Mouse (Mus musculus): ENCODE data around the gene Osm.

Osm gene

DNA sequence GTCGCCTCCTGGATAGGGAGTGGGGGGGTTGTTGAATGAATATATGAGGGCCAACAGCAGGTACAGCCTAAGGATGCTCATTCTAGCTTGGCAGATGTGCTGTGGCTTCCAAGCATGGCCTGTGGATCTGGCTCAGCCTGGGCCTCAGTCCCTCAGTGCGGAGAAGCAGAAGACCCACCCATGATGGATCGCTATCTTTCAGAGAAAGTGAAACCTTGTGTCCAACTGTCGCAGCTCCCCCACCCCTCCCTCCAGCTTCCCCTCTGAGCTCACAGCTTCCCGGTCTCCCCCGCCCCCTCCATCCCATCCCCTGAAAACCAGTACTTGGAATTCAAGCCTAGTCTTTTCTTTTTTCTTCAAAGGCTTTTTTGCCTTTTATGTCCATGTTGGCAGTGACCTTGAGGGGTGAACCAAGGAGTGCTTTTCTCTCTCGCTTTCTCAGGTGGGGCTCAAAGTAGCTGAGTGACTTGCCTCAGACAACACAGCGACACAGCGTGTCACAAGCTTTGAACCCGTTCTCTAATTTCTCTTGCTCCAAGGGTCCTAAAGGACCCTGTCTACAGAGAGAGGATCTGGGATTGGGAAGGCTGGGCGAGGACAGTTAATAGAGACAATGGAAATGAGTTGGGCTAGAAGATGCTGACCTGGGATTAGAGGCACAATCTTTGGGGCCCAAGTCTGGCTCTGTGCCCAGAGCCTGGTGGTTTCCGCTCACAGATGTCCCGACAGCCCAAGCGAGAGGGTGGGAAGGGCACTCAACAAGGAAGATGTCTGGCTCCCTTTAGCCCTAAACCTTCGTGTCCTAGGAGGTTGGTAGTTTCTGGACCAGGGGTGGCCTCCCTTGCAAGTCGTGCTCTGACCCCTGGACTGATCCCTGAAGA is at the start of gene Osm:
Gene Osm, plus strand, starts transcription at position 756 of the 881 bp plus-strand sequence.
- DNase-seq (ENCODE audit: low spot score), result no peak

DNA sequence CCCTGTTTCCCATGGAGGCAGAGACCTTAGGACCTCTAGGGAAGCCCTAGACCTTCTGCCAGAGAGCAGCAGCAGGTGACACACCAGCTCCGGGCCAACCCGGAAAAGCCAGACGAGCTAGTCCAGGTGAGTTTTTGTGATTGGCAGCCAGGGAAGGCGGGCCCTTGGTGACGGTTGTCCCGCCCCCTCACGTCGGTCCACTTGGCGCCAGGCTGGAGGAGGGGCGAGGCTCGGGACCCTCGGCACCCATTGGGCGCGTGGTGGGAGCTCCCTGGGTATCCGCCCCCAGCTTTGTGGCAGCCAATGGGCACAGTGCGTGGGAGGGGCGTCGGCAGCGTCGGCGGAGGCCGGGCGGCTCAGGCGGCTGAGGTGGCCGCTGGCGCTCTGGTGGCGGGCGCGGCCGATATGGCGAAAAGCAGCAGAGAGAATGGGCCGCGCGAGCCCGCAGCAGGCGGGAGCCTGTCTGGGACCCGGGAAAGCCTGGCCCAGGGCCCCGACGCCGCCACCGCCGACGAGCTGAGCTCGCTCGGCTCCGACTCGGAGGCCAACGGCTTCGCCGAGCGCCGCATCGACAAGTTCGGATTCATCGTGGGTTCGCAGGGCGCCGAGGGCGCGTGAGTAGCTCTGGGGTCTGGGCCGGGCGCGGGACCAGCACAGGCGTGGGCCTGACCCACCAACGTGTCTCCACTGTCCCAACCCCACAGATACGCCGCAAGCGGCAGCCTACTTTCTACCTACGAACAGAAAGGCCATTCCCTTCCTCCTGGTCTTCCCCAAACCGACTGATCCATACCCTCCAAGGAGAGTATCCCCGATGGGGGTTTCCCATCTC is 49.5 kb upstream of the Osm start, which contains the start of gene Tbc1d10a:
Gene Tbc1d10a, plus strand, starts transcription at position 304 of the 832 bp plus-strand sequence.
- DNase-seq (ENCODE audit: low spot score), result peak; percentile 97

DNA sequence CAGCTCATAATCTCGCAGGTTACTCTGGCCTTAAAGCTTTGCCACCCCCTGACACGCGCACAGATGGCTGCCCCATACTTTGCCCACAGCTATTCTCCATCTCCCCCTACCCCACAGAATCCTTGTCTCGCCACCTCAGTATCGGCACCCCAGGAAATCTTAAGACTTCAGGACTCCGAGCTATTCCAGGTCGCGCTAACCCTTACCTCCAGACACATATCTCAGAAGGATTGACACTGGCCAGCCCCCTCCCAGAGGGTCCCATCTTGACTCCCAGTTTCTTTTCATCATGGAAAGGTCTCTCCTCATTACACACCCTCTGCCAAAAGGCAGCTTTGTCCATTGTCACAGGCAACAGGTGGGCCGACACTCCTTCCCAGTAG is 48.9 kb upstream of the Osm start:
- no peak for DNase-seq (ENCODE audit: low spot score)

DNA sequence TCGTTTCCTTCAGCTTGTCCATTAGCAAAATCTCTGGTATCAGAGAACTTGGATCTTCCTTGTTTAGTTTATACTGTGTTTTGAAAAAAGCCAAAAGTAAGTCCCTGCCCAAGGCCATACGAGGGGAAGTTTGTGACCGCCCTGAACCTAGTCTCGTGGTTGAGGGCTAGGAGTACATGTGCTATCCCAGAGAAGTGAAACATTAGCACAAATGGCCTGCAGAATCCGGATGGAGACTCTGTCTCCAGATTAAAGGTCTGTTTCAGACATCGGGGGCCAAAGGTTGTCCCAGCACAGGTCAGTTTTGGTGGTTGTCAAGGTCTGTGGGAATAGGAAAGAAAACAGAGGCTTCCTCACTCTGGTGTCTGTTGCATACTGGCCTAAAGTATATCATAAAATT is 47.0 kb upstream of the Osm start:
- DNase-seq (ENCODE audit: low spot score), result no peak

DNA sequence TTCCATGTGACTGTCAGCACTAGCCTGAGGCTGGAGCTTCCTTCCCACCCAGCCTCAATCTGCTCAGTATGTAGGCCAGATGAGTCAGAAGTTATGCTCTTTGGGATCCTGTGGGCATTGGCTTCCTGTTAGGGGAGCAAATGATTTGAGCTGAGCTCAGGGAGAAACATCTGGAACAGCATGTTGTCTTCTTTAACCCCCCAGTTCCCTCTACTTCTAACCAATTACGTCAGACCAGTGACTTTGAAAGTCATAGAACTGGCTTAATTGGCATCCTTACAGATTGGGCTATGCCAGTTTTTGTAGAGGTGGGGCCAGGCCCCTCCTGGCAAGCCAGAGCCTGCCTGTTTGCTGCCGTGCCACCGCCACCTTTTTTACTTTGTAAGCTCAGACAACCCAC is 45.5 kb upstream of the Osm start:
- DNase-seq (ENCODE audit: low spot score), result no peak

DNA sequence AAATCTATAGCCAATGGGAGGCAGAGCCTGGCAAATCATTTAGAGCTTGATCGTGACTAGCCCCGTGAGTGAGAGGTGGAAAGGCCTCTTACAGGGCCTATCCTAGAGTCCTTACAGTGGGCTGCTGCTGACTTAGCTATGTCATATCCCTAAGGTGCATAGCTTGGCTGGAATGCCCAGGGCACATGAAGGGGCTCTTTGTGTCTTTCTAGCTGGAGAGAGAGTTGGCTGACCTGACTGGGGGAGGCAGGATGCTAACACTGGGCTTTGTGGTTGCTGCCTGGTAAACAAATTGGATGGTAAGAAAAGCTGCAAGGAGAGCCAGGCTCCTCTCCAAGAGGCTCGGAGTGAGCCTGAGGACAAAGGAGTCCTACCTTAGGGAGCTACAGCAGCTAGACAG is 43.5 kb upstream of the Osm start:
- no peak for DNase-seq (ENCODE audit: low spot score)

DNA sequence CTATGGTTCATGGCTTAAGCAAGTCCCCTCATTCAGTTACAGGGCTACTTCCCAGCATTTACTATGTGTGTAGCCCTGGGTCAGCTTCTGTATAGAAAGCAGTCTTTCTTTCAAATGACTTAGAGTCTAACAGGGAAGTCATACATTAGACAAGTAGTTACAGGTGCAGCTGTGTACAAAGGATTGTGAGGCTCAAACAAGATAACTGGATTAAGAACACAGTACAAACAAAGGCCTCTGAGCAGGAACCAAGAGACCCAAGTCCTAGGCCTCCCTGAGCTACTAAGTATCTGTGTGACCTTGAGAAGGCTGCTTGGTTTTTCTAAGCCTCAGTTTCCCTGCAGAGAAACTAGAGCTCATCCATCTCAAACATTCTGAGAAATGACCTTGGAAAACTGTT is 42.8 kb upstream of the Osm start:
- no peak for DNase-seq (ENCODE audit: low spot score)

DNA sequence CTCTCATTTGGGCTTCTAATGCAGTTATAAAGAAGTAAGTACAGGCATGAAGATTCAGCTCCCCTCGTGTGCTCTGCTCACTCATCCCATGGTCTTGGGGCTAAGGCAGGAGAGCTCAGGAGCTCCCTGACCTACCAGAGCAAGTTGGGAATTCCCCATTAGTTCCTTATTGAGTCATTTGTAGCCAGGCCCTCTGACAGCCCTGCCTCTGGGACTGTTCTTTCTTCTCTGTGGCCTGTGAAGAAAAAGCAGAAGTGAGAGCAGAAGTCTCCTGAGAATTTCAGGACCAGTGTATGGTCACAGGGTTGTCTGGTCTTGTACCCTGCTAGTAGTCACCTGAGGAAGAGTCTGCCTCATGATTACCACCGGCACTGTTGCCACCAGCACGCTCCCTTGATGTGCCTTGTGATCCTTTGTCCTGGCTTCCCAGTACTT is 40.6 kb upstream of the Osm start:
- DNase-seq (ENCODE audit: low spot score), result no peak

DNA sequence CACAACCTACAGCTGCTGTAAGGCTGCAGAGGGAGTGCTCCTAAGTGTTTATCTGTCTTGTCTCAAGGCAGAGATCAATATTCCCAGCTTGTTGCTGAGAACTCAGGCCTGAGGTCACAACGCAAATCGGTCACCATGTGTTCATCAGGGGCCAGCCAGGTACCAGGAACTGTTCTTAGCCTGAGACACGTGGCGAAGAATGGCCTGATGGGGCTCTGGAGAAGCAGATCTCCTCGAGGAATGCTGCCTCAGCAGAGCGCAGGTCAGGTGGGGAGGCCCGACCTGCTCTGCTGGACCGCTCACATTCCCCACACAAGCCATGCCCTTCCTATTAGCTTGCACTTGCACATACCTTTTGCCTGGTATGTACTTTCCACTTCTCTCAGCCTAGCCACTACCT is 39.6 kb upstream of the Osm start:
- DNase-seq (ENCODE audit: low spot score), result no peak

DNA sequence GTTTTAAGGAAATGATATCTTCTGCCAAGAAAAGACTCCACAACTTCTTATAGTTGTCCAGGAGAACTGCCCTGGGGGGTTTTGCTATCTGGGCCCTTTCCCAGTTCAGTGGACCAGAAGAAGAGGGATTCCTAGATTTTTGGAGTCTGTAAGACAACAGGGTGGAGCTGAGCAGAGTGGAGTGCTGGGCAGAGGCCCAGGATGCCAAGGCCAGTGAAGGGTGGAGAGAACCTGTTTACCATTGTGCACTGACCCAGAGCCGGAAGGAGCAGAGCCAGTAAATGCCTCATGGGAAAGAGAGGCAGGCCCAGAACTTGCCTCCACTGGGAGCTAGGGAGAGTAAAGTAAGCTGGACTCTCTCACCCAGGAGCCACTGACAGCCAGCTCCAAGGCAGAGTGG is 38.5 kb upstream of the Osm start:
- no peak for DNase-seq (ENCODE audit: low spot score)

DNA sequence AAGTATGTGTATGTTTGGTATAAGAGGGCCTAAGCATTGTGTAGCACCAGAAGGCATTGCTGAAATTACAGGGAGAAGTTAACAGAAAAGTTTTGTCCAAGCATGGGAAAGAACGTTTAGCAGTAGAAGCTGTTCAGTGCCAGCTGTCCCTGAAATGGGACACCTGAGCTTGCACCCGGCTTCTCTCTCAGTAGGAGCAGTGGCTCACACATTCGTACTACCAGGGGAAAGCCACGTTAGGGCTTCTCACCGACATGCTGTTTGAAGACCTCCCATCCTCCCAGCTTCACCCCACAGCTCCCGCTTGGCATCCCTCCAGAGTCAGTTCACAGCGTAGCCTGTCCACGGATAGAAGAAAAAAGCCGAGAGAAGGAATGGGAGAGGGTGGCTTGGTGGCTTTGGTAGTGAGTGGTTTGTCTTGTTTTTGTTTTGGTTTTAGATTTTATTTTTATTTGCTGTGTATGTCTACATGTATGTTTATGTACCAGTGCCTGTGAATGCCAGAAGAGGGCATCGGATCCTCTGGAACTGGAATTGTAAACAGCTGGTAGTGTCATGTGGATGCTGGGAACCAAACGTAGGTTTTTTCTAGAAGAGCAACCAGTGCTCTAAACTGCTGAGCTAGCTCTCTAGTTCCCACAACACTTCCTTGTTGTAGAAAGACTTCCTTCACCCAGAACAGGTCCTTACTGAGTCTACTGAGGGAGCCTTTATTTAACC is 34.1 kb upstream of the Osm start:
- no peak for DNase-seq (ENCODE audit: low spot score)

DNA sequence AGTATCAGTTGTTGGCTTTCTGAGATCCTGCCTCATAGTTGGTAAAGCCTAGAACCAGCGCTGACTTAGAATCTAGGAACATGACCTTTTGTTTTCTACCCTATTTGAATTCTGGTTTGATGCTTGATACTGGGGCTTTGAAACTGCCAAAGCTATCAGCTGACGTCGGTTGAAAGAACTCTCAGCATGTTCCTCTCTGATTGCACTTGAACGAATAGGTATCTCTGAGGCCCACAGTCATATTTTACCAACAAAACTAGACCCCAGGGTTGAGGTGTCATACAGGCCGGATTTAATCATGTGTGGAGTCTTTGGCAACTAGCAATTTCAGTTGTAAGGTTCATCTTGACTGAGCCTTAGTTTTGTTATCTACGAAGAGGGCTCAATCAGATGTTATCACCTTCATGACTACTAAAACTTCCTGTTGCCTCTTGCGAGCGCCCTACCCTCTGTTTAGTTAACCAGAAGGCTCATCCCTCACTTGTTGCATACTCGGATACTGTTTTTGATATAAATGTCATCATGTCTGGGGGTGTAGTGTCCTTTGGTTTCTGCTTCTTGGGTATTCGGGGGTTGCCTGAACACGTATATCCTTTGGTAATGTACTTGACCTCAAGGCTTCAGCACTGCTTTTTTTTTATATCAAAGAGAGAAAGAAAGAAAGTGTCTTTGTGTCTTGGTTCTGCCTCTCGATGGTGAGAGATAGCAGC is 33.1 kb upstream of the Osm start:
- no peak for DNase-seq (ENCODE audit: low spot score)

DNA sequence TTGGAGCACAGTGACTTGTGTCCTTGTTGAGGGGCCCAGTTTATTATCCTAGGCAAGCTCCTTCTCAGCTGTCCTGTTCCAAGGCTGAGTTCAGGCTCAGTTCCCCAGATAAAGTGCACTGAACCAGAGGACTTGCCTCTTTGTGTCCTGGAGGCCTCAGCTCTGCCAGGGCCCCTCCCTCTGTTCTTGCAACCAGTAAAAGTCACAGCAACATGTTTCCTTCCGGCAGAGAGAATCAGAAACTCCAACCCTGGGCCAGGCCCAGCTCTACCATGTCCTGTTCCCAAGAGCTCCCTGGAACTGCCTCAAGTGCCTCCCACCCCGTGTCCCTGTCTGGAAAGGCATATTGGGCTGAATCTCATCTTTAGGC is 32.5 kb upstream of the Osm start:
- no peak for DNase-seq (ENCODE audit: low spot score)

DNA sequence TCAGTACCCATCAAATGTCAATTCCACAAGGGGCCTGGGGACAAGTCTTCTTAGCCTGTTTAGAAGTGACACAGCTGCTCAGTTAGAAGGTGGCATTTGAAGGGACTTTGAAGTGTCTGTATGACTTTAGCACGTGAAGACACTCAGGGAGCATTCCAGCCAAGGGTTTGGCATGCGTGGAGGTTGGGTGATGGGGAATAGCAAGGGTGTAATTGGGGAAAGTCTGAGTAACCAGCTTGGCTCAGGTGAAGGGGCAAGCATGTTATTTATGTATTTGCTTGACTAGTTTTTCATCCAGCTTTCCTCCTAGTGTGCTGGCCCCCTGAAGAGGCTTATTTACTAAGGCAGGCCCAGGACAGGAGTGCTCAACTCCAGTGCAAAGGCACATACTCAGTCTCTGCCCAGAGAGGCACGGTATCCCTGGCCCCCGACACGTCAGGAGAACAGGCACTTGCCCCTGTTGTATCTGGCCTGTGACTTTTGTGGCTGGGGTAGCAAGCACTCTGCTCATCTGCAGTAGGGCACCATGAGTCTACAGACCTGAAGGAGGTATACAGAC is 31.0 kb upstream of the Osm start:
- DNase-seq (ENCODE audit: low spot score), result no peak

DNA sequence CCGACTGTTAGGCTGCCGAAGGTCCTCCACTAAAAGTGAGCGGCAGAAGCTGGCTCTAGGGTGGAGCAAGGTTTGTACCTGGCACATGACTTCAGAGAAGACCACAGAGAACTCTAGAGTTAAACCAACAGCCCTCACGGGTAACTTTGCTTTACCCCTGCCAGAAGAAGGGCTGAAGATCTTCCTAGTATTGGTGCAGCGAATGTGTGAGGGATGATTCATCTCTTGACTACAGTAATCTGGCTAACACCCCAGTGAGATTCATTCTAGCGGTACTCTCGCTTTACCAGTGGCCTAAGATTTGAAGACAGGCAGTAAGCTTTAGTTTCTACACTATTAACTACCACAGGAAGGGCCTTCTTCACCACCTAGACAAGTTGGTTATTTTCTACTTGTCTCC is 30.3 kb upstream of the Osm start:
- DNase-seq (ENCODE audit: low spot score), result no peak

DNA sequence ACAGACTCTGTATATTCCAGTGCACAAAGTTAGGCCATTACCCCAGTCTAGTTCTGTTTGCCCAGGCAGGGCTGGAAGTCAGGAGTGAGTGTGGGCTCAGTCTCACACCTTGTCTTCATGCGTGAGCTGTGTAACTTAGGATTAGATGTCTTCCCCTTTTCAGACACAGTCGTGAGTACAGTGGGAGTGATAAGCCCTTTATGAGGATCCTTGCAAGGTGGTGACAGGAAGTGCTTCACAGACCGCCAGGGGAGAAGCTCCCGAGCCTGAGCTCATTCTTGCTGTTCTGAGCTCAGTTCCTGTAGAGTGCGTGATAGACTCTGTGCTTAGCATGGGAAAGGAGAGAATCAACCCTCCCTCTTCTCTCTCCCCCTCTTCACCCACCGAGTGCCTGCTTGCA is 29.7 kb upstream of the Osm start:
- no peak for DNase-seq (ENCODE audit: low spot score)

DNA sequence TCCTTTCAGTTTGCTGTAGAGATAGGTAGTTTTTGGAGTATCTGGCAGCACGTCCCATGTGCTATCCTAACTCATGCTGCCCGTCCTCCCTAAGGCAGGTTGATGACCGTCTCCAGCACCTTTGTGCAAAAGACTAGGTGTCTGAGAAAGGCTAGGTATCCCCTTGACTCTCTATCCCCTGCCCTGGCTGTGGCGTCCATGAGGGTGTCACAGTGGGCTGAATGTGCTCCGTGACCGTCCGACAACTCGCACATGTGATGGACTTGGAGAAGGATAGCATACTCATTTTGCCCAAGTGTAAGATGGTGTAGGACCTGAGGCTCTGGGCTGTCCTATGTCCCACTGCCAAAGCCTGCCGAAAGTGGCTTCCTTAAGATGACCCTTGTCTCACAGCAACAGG is 28.6 kb upstream of the Osm start:
- DNase-seq (ENCODE audit: low spot score), result no peak

DNA sequence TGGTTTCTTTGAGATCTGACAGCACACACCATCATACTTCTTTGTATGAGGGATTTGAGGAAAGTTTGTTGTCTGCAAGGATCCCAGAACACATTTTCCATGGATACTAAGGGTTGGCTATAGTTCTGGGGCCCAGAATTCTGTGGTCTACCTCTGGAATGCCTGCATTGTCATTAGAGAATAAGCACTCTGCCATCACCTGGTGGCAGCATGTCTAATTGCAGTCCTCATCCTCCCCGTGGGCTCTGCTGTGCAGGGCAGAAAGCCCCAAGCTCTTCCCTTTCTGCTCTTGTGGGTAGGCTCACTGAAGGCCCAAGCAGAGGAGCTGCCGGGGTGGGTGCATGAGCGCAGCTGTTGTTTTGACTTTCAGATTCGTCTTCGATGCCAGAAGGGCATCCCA is 26.7 kb upstream of the Osm start:
- DNase-seq (ENCODE audit: low spot score), result no peak

DNA sequence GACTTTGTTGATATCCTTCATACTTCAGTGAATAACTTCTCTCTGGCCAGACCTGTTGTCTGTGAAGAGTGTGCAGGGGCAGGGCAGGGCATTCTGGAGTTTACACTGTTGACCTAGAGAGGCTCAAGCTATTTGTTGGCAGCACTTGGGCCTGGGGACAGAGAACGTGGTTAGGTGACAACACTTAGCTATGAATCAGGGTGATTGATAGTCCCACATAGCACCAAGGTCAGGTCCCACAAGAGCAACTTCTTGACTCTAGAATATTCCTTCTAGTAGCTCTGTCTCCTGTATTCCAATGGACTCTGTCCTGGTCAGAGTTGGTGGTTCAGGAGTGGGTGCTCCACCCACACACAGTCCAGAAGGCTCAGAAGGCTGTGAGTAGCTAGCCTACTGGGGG is 25.4 kb upstream of the Osm start:
- DNase-seq (ENCODE audit: low spot score), result no peak

DNA sequence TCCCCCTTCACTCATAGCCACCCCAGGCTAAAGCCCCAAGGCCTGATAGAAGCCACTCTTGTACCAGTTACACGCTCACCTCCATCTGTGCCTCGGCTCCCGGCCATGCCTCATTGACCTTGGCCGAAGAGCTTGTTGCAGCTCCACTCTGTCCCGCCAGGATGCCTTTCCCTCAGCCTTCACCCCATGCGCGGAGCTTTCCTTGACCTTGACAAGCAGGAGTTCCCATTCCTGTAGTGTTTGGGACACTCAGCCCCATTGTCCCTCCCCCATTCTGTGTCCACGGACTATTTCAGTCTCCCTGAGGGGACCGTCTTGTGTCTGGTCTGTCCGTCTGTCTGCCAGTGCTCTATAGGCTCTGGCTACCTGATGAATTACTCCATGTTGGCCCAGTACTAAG is 23.1 kb upstream of the Osm start:
- no peak for DNase-seq (ENCODE audit: low spot score)

DNA sequence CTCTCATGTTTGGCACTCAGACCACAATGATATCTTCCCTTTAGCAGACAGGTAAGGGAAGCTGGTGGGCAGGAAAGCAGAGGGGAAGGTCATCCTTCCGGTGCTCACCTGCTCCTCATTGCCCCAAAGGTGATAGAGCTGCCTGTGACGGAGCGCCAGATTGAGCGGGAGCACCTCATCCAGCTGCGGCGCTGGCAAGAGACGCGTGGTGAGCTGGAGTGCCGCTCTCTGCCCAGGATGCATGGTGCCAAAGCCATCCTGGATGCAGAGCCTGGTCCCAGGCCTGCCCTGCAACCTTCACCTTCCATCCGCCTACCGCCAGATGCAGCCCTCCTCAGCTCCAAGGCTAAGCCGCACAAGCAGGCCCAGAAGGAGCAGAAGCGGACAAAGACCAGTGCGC is 21.6 kb upstream of the Osm start:
- DNase-seq (ENCODE audit: low spot score), result no peak

DNA sequence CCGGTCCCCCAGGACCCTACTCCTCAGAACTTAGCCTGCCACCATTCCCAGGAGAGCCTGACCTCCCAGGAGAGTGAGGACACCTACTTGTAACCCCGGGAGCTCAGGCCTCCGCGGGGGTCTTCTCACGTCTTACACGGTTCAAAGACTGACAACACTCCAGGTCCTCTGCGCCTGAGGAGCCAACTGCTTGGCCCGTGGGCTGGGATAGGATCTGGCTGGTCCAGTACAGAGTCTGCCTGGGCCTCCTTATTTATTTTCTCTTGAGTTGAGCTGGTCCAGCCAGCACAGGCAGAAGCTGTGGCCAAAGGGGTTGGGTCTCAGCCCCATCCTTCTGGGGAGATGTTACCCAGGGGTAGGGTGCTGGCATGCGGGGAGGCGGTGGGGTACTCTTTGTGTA is 21.2 kb upstream of the Osm start:
- no peak for DNase-seq (ENCODE audit: low spot score)

All from retina, embryonic 14.5 days (tissue).